Mouse (Mus musculus) lung, postnatal 4 days (tissue): ENCODE measurements around the gene Hdc.

Experiments used
- DNase-seq, 2 experiments: peaks; one replicate each; pipeline ENCODE4 v3.0.0; 2021

Hdc gene

DNA sequence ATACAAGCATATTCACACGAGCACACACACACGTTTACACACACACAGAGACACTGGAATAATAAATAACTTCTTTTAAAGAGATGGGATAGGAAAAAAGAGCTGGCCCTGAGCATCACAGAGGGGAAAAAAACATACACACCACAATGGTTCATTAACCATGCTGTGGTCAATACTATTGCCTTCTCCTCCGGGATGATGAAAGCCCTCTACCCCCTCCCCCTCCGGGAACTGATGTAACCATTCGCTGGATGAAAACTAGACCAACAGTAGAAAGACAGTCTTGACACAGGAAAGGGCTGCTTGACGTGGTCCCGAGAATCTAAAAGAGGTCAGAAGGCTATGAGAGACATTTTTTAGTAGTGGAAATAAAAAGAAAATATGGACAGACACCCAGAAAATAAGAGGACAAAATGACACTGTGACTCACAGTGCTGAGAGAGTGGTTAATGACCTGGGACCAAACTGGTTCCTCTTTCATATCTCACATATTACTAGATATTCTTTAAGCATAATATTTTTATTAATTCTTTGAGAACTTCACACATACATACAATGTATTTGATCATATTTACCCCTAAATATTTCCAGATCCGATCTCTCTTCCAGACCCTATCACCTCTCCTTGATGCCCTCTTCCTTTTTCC, 67.7 kb downstream of the Hdc start:
- DNase-seq, result no peak

DNA sequence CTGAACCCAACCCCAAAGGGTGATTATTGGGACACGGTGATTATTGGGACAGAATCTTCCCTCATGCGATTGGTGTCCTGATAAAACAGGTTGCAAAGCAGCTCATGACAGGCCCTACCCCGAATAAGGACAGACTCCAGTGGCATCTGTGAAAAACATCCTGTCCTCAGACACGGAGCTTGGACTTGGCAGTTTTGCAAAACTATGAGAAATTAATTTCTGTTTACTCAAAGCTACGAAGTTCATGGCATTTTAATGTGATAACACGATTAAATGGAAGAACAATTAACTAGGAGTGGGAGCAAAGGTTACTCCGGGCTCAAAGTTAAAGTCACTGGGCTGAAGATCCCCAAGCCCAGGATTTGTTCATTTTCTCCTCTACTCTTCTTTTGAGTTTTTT, 69.4 kb downstream of the Hdc start:
- DNase-seq, result no peak

DNA sequence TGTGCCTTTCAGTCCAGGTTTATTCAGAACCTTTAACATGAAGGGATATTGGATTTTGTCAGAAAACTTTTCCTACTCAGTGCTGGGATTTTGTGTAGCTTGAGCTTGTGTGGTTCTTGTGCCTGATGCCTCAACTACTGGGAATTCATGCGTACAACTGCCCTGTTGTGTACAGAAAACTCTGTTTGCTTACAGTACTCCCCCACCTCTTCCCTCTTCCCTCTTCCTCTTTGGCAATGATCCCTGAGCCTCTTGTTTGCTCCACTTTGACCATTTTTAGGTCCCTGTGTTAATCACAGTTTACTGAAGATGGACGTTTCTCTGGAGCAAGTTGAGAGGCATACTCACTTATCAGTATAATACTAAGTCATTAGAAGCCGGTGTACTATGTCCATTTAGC, 72.7 kb downstream of the Hdc start:
- no peak for DNase-seq

DNA sequence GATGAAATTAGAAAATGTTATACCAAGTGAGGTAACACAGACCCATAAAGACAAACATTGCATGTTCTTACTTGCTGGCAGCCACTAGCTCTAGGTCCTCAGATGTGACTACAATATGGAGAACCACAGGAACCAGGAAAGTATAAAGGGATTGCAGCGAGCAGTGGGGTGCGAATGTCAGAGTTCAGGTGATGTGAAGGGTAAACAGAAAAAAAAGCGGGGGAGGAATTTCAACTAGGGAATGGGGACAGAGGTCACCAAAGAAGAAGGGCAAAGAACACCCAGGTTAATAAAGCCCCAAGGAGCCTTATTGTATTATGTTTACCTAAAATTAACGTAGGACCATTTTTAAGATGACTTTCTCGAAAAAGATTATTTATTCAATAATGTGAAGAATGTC, 73.8 kb downstream of the Hdc start:
- no peak for DNase-seq
